Mouse (Mus musculus): ENCODE results near the gene Adgrd1. TPM values are rescaled to one million over a fixed set of nuclear protein-coding genes. Genes with fewer than 3 reads are reported as not detected.

Gene Adgrd1
- total and polyA plus RNA-seq, 2 experiments from 2014 or later: 0.21 to 0.52 TPM

- DNase-seq (ENCODE audit: low spot score) (no peak), ATAC-seq (no peak)
- H3K27me3 ChIP-seq (ENCODE audit: insufficient read depth, low read length): no peaks in the 10 kb centered on the region
- H3K9ac ChIP-seq (replicated peaks; ENCODE audit: low read length): no peak overlapping the region
- no peaks in the 10 kb centered on the region for H3K9me3 ChIP-seq (ENCODE audit: low read length)
- H3K27ac ChIP-seq: no peak overlapping the region
- H3K36me3 ChIP-seq (ENCODE audit: insufficient read depth, low read length): no peaks in the 10 kb centered on the region
- no peak overlapping the region for H3K4me2 ChIP-seq (ENCODE audit: low read depth, low read length)
- no peaks in the 10 kb centered on the region for H3K4me1 ChIP-seq (ENCODE audit: insufficient read depth, low read length)
- TF ChIP-seq CTCF (IDR thresholded peaks at IDR 0.05; ENCODE audit: low read depth): no peak
- no peak overlapping the region for H3K4me3 ChIP-seq (ENCODE audit: low read length)
- 76% methylated on average over 17 of the region's 17 CpGs for WGBS
Measured at GRCm38 (mm10) chr5:129179995-129180714, 83.6 kb downstream of the Adgrd1 start.

DNA sequence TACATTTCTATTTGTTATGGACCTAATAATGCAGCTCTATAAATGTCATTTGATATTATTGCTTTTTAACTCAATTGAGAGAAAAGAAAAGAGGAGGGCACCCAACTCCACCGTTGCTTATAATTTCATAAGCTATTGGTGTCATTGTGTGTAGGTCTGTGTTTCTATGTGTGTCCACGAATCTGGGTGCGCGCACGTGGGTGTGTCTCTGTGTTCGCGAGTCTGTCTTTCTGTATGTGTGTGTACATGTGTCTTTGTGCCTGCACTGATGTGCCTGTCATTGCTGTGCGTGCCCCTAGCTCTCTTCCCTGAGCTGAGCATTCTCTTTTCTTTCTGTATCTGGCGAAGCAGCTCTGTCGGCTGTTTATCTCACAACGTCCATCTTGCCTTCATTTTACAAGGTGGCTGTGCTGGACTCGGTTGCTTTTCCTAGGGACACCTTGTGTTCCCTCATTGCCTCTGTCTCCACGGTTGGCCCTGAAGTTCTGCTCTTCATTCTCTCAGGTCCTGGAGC is 84.2 kb downstream of the Adgrd1 start:
- no peak for TF ChIP-seq CTCF (IDR thresholded peaks at IDR 0.05; ENCODE audit: low read depth)
- Histone ChIP-seq H3K4me2 (ENCODE audit: low read depth, low read length) (no peak overlapping the region), H3K9ac (replicated peaks; ENCODE audit: low read length) (no peak overlapping the region), H3K27me3 (ENCODE audit: insufficient read depth, low read length) (no peaks in the 10 kb centered on the region), H3K4me3 (ENCODE audit: low read length) (no peak overlapping the region), H3K9me3 (ENCODE audit: low read length) (no peaks in the 10 kb centered on the region), H3K4me1 (ENCODE audit: insufficient read depth, low read length) (no peaks in the 10 kb centered on the region), H3K27ac (no peak overlapping the region), H3K36me3 (ENCODE audit: insufficient read depth, low read length) (no peaks in the 10 kb centered on the region)
- ATAC-seq: no peak
- DNase-seq (ENCODE audit: low spot score): no peak
- WGBS: 84% methylated on average over 13 of the region's 13 CpGs

DNA sequence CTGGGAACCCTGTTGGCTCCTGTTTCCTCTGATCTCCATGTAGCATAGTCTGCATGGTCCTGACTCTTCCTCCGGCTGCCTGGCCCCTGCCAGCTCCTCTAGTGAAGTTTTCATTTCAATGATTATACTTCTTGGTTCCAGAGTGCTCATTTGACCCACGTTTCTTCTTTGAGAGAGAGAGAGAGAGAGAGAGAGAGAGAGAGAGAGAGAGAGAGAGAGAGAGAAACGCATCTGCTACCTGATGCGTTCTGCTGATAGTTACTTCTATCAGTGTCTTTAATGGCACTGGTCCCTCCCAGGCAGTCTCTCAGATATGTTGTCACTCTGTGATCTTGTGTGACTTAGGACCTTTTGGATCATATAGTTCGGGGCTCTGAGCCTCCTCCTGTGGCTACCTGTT is 84.9 kb downstream of the Adgrd1 start:
- Histone ChIP-seq H3K27me3 (ENCODE audit: insufficient read depth, low read length) (no peaks in the 10 kb centered on the region), H3K4me3 (ENCODE audit: low read length) (no peak overlapping the region), H3K9ac (replicated peaks; ENCODE audit: low read length) (no peak overlapping the region), H3K36me3 (ENCODE audit: insufficient read depth, low read length) (no peaks in the 10 kb centered on the region), H3K9me3 (ENCODE audit: low read length) (no peaks in the 10 kb centered on the region), H3K4me1 (ENCODE audit: insufficient read depth, low read length) (no peaks in the 10 kb centered on the region), H3K4me2 (ENCODE audit: low read depth, low read length) (no peak overlapping the region), H3K27ac (no peak overlapping the region)
- TF ChIP-seq CTCF (IDR thresholded peaks at IDR 0.05; ENCODE audit: low read depth): no peak
- no peak for ATAC-seq
- WGBS: 73% methylated on average over 5 of the region's 5 CpGs
- no peak for DNase-seq (ENCODE audit: low spot score)

- H3K9me3 ChIP-seq (ENCODE audit: low read length): no peaks in the 10 kb centered on the region
- H3K36me3 ChIP-seq (ENCODE audit: insufficient read depth, low read length): no peaks in the 10 kb centered on the region
- ATAC-seq: no peak
- H3K4me3 ChIP-seq (ENCODE audit: low read length): no peak overlapping the region
- H3K9ac ChIP-seq (replicated peaks; ENCODE audit: low read length): no peak overlapping the region
- H3K4me1 ChIP-seq (ENCODE audit: insufficient read depth, low read length): no peaks in the 10 kb centered on the region
- 44% methylated on average over 8 of the region's 8 CpGs for WGBS
- no peak for TF ChIP-seq CTCF (IDR thresholded peaks at IDR 0.05; ENCODE audit: low read depth)
- H3K4me2 ChIP-seq (ENCODE audit: low read depth, low read length): no peak overlapping the region
- no peak for DNase-seq (ENCODE audit: low spot score)
- H3K27me3 ChIP-seq (ENCODE audit: insufficient read depth, low read length): no peaks in the 10 kb centered on the region
- no peak overlapping the region for H3K27ac ChIP-seq
Measured at GRCm38 (mm10) chr5:129182554-129182953, 86.0 kb downstream of the Adgrd1 start.

GRCm38 (mm10) chr5:129186260-129186659 is 89.7 kb downstream of the Adgrd1 start:
- Histone ChIP-seq H3K9me3 (ENCODE audit: low read length) (no peaks in the 10 kb centered on the region), H3K9ac (replicated peaks; ENCODE audit: low read length) (no peak overlapping the region), H3K27ac (no peak overlapping the region), H3K27me3 (ENCODE audit: insufficient read depth, low read length) (no peaks in the 10 kb centered on the region), H3K36me3 (ENCODE audit: insufficient read depth, low read length) (no peaks in the 10 kb centered on the region), H3K4me3 (ENCODE audit: low read length) (no peak overlapping the region), H3K4me1 (ENCODE audit: insufficient read depth, low read length) (no peaks in the 10 kb centered on the region), H3K4me2 (ENCODE audit: low read depth, low read length) (no peak overlapping the region)
- peak; percentile 36 for DNase-seq (ENCODE audit: low spot score)
- peak; percentile 57 for TF ChIP-seq CTCF (IDR thresholded peaks at IDR 0.05; ENCODE audit: low read depth)
- ATAC-seq: no peak
- 9% methylated on average over 2 of the region's 2 CpGs for WGBS

- Histone ChIP-seq H3K4me3 (ENCODE audit: low read length) (no peak overlapping the region), H3K27ac (no peak overlapping the region), H3K4me1 (ENCODE audit: insufficient read depth, low read length) (no peaks in the 10 kb centered on the region), H3K36me3 (ENCODE audit: insufficient read depth, low read length) (no peaks in the 10 kb centered on the region), H3K4me2 (ENCODE audit: low read depth, low read length) (no peak overlapping the region), H3K9ac (replicated peaks; ENCODE audit: low read length) (no peak overlapping the region), H3K9me3 (ENCODE audit: low read length) (no peaks in the 10 kb centered on the region), H3K27me3 (ENCODE audit: insufficient read depth, low read length) (no peaks in the 10 kb centered on the region)
- 85% methylated on average over 7 of the region's 7 CpGs for WGBS
- no peak for ATAC-seq
- TF ChIP-seq CTCF (IDR thresholded peaks at IDR 0.05; ENCODE audit: low read depth): no peak
- DNase-seq (ENCODE audit: low spot score): no peak
Measured at GRCm38 (mm10) chr5:129186926-129187325, 90.4 kb downstream of the Adgrd1 start.

- Histone ChIP-seq H3K27me3 (ENCODE audit: insufficient read depth, low read length) (no peaks in the 10 kb centered on the region), H3K9ac (replicated peaks; ENCODE audit: low read length) (no peak overlapping the region), H3K4me1 (ENCODE audit: insufficient read depth, low read length) (no peaks in the 10 kb centered on the region), H3K27ac (no peak overlapping the region), H3K4me3 (ENCODE audit: low read length) (no peak overlapping the region), H3K4me2 (ENCODE audit: low read depth, low read length) (no peak overlapping the region), H3K36me3 (ENCODE audit: insufficient read depth, low read length) (no peaks in the 10 kb centered on the region), H3K9me3 (ENCODE audit: low read length) (no peaks in the 10 kb centered on the region)
- WGBS: 45% methylated on average over 6 of the region's 6 CpGs
- TF ChIP-seq CTCF (IDR thresholded peaks at IDR 0.05; ENCODE audit: low read depth): no peak
- ATAC-seq: no peak
- DNase-seq (ENCODE audit: low spot score): peak; percentile 63
Measured at GRCm38 (mm10) chr5:129189071-129189470, 92.5 kb downstream of the Adgrd1 start.

All from hindbrain, postnatal 0 days (tissue).